Mouse (Mus musculus) kidney, adult 18-20 months (tissue): ENCODE measurements around the gene S100a4.
A peak's percentile ranks its signal among the peaks of the same experiment; 100 is the strongest.

Experiments used
- DNase-seq: peaks from one replicate; pipeline ENCODE4 v3.0.0; 2021

Gene S100a4

DNA sequence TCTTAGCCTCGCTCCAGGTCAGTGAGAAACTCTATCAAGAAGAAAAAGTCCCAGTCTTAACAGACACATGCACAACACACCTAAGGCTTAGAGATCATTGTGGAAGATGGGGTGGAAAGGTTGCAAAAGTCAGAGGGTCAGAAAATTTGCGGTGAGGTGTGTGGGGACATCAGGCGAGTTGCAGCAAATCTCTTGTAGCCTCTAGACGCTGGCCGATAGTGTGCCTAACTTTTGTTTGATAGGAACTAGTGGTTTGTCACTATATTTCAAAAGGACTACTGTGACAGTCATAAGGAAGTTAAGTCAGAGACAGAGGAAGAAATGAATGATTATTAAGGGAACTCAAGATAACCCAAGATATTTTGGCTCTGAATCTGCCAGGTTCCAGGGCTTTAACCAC lies 23.8 kb downstream of the S100a4 start:
- no peak for DNase-seq

DNA sequence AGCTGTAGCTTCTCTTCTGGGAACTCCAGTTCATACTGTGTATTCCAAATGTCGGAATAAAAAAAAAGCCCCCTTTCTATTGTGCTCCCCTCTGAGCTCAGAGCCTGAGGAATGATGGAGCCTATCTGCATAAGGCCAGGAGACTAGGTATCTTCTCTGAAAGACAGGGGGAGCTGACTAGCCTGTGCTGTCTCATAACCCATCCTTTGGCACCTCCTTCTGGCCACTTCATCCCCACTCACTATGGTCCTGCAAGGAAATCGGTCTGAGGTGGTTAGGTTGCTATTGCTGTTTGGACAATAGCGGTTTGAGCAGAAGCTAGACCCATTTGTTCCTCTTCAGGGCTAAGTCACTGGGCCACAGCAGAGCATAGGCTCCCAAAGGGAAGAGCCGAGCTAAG lies 24.2 kb downstream of the S100a4 start:
- no peak for DNase-seq

DNA sequence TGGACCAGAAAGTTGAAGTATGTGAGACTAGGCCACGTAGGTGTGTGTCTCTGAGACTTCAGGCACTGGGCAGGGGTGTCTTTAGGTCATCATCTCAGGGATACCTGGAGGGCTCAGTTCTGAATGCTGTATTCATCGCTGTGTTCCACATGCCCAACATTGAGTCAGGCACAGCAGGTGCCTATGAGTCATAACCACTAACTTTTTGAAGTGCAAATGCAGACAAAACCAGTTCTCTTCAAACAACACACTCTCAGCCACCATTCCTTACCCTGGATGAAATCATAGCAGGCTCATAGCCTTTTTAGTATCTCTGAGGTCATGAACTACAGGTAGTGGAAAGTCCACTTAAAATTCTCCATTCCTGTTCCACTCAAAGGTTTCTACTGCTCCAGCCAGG lies 25.7 kb downstream of the S100a4 start:
- DNase-seq, result no peak

DNA sequence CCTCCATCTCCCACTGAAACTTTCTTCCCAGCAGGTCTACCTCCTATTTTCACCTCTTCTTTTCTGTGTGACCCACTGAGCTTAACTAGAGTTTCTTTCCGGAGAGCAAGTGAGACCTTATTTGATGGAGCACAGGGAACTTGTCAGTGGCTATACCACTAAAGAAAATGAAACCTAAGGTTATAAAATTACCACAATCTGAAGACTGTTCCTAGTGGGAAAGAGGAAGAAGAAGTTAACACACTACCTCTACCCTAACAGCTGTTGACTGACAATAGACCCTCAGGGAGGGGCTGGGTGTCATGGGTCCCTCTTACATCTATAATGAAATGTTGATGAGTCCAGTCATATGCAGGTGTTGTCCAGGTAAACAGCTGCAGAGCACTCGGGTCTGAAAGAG lies 28.4 kb downstream of the S100a4 start:
- no peak for DNase-seq

DNA sequence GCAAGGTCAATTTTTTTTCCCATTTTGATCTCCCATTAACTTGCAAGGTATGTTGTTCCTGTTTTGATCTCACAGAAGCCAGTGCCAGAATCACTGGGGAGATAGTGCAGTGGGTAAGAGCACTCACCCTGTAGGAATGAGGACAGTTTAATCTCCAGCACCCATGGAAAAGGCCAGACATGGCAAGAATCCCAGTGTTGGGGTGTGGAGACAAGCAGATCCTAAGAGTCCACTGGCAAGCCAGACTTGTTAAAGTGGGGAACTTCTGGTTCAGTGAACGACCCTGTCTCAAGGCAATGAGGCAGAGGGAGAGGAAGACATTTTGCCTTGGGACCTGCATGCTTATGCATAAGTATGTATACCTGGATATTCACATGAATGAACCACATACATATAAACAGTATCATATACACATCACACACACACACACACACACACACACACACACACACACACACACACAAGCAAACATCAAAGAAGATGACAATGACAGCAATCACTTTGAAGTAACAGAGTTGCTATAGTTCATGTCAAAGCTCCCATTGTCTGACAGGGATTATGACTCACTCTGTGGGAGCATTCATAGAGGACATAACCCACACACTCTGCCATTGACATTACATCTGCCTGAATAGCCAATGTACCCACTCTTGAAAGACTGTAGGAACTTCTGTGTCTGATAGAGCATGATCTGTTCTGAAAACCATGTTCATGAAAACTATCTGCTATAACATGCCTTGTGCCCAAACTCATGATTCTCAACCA lies 35.1 kb downstream of the S100a4 start:
- no peak for DNase-seq

DNA sequence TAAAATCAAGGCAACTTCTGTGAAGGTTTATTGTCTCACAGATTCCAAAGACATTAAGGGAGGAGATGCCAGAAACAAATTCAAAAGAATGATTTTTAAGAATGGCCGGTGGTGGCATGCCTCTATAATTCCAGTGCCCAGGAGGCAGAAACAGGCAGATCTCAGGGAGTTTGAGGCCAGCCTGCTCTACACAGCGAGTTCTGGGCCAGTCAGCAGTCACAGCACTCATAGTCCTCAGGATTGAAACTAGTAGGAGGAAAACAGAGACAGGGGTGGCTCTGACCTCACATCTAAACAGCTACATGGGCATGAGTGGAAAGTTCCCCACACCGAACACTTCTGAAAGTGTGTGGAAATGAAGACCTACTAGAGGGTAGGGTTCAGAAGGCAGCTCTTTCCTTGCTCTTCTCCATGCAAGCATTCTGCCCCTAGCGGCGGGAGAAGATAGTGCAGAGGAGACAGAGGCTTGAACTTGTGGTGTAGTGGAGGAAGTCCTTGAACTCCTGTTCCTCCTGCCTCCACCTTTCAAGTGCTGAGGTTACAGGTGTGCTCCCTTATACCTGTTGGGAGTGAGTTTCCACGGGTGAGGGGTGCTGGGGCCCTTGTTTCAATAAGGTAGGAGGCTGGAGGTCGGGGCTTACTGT lies 36.1 kb downstream of the S100a4 start:
- DNase-seq, result peak; percentile 27

DNA sequence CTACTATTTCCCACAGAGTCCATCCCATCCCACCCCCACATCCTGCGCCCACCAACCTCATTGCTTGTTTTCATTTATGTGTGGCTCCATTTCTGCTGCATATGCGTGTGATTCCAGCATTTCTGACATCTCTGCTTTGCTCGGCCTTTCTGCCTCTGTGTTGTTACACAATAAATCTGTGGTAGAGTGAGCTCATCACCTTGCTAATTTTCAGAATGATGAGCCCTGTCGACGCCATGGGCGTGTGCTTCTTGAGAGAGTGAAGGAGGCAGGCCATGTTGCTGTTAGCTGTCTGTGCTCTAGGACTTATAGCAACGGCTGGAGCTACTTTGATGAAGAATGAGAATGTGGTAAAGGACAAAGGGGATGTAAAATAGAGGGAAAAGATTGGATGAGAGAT lies 37.4 kb downstream of the S100a4 start:
- no peak for DNase-seq

DNA sequence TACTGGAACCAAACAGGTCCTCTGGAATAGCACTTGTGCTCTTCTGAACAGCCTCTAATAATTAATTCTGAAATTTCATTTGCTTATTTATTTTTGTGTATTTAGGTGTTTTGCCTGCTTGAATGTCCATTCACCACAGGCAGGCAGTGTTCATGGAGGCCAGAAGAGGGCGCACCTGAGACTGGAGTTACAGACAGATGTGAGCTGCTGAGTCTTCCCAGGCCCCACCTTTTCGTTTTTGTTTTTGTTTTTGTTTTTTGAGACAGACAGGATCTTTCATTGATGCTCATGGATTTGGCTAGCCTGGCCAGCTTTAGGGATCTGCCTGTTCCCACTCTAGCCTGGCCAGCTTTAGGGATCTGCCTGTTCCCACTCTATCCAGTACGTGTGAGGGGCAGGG lies 40.6 kb downstream of the S100a4 start:
- peak; percentile 62 for DNase-seq

DNA sequence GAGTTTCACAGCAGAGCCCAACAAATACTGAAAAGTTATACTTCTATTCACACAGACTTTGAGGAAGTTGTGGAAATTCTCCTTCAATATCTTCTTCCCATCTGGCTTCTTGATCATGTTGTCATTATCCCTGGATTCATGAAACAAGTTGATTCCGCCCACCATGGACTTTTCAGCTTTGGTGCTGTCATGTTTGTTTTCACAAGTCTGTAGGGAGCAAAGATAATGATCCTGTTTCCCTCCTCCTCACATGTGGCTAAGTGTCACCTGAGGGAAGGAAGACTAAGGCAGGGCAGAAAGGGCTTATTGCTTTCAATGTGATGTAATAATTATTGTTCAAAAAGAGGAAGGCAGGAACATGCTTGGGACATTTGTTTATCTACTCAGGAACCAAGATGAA lies 43.7 kb downstream of the S100a4 start:
- DNase-seq, result no peak

DNA sequence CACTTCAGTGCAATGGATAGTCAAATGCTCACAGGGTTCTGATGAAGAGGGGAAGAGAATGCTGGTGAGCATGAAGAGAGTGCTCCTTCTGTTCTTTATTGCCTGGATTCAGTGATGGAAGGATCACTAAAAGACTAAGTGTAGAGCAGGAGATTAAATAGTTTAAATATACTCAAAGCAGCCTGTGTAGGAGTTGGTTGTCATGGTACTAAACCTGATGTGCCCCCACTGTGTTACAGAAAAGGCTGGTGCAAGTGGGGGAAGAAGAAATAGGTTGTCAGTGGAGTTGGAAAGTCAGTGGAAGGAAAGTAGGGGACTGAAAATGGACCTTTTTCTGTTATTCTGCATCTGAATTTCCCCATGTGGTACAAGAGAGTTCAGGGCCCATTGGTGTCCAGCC lies 45.4 kb downstream of the S100a4 start:
- no peak for DNase-seq

DNA sequence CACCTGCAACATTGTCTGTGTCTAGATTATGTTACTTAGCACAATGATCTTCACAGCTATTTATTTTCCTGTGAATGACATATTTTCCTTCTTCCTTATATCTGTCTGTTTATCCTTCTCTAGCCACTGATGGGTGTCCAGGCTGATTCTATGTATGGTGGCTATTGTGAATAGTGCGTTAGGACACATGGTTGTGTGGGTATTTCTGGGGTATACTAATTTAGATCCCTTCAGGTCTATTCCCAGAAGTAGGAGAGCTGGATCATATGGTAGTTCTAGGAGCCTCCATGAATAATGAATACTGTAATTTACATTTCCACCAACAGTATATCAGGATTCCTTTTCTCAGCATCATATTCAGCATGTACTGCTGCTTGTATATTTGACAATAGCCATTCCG lies 46.3 kb downstream of the S100a4 start:
- no peak for DNase-seq

DNA sequence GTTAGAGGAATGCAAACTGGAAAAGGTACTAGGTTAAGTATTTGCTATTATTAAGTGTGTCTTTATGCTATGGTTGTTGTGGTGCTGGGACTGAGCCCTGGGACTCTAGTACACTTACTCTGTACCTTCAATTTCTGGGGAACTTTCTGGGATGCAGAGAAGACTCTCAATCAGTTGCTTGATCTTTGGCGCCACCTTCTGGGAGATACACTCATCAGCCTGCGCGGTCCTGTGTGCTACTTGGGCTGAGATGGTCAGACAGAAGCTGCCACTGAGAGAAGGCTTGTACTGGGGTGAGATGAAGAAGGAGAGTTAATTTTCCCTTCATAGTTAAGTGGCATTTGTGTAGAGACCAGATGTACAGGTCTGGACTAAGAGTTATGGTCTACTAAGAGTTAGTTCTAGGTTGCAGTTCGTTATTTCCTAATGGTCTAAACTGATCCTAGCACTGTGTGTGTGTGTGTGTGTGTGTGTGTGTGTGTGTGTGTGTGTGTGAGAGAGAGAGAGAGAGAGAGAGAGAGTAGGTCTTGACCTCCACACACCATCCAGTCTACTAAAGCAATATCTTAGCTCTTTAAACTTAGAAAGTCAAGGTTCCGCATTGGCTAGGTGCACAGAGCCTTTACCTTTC lies 49.4 kb downstream of the S100a4 start:
- DNase-seq, result peak; percentile 70

DNA sequence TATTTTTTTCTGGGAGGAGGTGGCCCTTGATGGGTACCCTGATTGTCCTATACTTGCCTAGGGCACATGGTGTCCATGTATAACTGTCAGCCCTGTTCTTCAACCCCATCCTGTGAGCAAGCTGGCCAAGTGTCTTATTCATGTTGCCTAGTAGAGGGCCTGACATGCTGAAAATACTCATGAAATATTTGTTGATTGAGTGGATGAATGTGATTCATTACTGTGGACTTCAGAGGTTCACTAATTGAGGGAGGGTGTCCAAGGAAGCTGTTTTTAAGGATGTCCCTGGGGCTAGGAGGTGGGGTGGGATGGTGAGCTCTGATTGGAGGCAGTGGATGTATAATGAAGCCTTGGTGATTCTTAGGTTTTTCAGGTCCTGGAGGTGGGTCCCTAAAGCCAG lies 50.1 kb downstream of the S100a4 start, which contains the start of gene S100a7a:
S100a7a (plus strand) TSS at position 301 of the 400 bp plus-strand sequence.
- no peak for DNase-seq
